Mouse (Mus musculus) liver, postnatal 0 days (tissue): ENCODE data around the gene Acad11. TPM values are rescaled to one million over a fixed set of nuclear protein-coding genes. Genes with fewer than 3 reads are reported as not detected.

Experiments
- ATAC-seq: fragments of 200-750 bp; cut with Nextera tagmentation; 2 replicates; pipeline ENCODE4 v1.8.0; 2017; ENCODE audit warnings: mild to moderate bottlenecking, moderate library complexity
- DNase-seq: peaks from one replicate; pipeline ENCODE4 v3.0.0-alpha.2; 2016
- H3K27ac ChIP-seq: fragments of 300-500 bp; sonication (generic); 2 replicates; pipeline ENCODE4 v1.5.1; 2014; ENCODE audit warnings: antibody characterized with exemption, moderate library complexity, mild to moderate bottlenecking, low read depth
- H3K27me3 ChIP-seq: fragments of 300-500 bp; sonication (generic); 2 replicates; pipeline ENCODE4 v1.6.1; 2014; ENCODE audit warnings: low read length, control low read depth, mixed read lengths; ENCODE audit not compliant: insufficient read depth
- H3K36me3 ChIP-seq: fragments of 300-500 bp; sonication (generic); replicated peaks from 2 replicates; pipeline ENCODE4 v1.6.1; 2014; ENCODE audit warnings: mild to moderate bottlenecking, control low read depth, low read length, moderate library complexity, mixed read lengths; ENCODE audit not compliant: insufficient read depth
- H3K4me1 ChIP-seq: fragments of 300-500 bp; sonication (generic); 2 replicates; pipeline ENCODE4 v1.6.1; 2014; ENCODE audit warnings: antibody characterized with exemption, mild to moderate bottlenecking, control low read depth; ENCODE audit not compliant: insufficient read depth
- H3K4me2 ChIP-seq: fragments of 300-500 bp; sonication (generic); 2 replicates; pipeline ENCODE4 v1.6.1; 2014; ENCODE audit warnings: low read depth, mild to moderate bottlenecking, low read length, moderate library complexity, mixed read lengths
- H3K4me3 ChIP-seq: fragments of 300-500 bp; sonication (generic); 2 replicates; pipeline ENCODE4 v1.5.1; 2014; ENCODE audit warnings: low read depth, low read length
- H3K9ac ChIP-seq: fragments of 300-500 bp; sonication (generic); replicated peaks from 2 replicates; pipeline ENCODE4 v1.6.1; 2014; ENCODE audit warnings: mild to moderate bottlenecking, moderate library complexity
- H3K9me3 ChIP-seq: fragments of 300-500 bp; sonication (generic); 2 replicates; pipeline ENCODE4 v1.6.1; 2016; ENCODE audit warnings: mild to moderate bottlenecking, control low read depth, low read length, mixed read lengths
- CTCF ChIP-seq: sonication (generic); IDR thresholded peaks from 2 replicates; pipeline ENCODE4 v1.5.1; 2016; ENCODE audit warnings: antibody characterized with exemption, low read depth
- EP300 ChIP-seq: IDR thresholded peaks from 2 replicates; pipeline ENCODE4 v1.6.1; 2016; ENCODE audit warnings: antibody characterized with exemption, low read depth, mild to moderate bottlenecking
- WGBS: fragments of 180-500 bp; shearing (Covaris S2); extraction: QIAGEN DNeasy Blood & Tissue Kit; methylation state at CpG from one replicate; pipeline ENCODE4 v1.1.7; 2014; ENCODE audit not compliant: insufficient replicate concordance; 5-methylcytosine and 5-hydroxymethylcytosine counted together
- polyA plus RNA-seq: library from polyadenylated mRNA; unstranded; fragments of >200 nt; fragmentation: Nextera tagmentation; extraction: Ambion mirVana; gene quantifications from 2 replicates; pipeline ENCODE4 v1.2.1, GENCODE M21; 2015

Gene Acad11
- polyA plus RNA-seq, 1 experiment from 2014 or later: 105 TPM

- Histone ChIP-seq H3K9me3 (no peaks in the 10 kb centered on the region), H3K27ac (no peak overlapping the region), H3K9ac (no peak overlapping the region), H3K27me3 (no peaks in the 10 kb centered on the region), H3K36me3 (peaks cover 14% of the 10 kb centered on the region), H3K4me1 (no peaks in the 10 kb centered on the region), H3K4me2 (no peak overlapping the region), H3K4me3 (no peak overlapping the region)
- no peak for DNase-seq
- no peak for ATAC-seq
- TF ChIP-seq EP300 (no peak), CTCF (no peak)
- 61% methylated on average over 5 of the region's 5 CpGs for WGBS
Observed at GRCm38 (mm10) chr9:104123622-104124021, 60.4 kb downstream of the Acad11 start.

DNA sequence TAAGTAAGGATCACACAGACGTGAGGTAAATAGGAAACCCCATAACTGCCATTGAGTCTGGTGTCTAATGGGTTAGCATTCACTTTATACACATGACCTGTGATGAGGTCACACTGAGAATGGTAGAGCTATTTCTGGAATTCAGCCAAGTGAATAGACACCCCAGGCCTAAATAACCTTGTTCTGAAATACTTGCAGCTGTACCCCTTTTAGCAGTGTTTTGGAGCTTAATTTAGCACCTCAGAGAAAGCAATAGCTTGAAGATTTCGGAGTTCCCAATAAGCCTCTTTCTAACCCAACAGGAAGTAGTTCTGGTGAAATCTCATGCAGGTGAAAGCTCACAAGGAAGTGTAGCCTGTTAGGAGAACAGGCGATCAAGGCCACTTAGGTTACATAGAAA lies 63.7 kb downstream of the Acad11 start, which contains the start of gene Ackr4:
Gene Ackr4 (minus strand): TSS at position 101 of the 400 bp plus-strand sequence.
- Histone ChIP-seq H3K4me1 (no peaks in the 10 kb centered on the region), H3K4me3 (no peak within 1 kb of the TSS), H3K27ac (no peak within 1 kb of the TSS), H3K27me3 (no peaks in the 10 kb centered on the region), H3K4me2 (no peak within 1 kb of the TSS), H3K9ac (no peak within 1 kb of the TSS), H3K9me3 (no peaks in the 10 kb centered on the region), H3K36me3 (peaks cover 17% of the 10 kb centered on the region)
- DNase-seq (no peak), ATAC-seq (no peak)
- WGBS: 75% methylated on average over 3 of the region's 3 CpGs
- TF ChIP-seq CTCF: no peak
- no peak for TF ChIP-seq EP300

- H3K36me3 ChIP-seq: peaks cover 17% of the 10 kb centered on the region
- no peak overlapping the region for H3K27ac ChIP-seq
- no peak for TF ChIP-seq EP300
- no peak for TF ChIP-seq CTCF
- ATAC-seq (no peak), DNase-seq (no peak)
- no peaks in the 10 kb centered on the region for H3K9me3 ChIP-seq
- H3K27me3 ChIP-seq: no peaks in the 10 kb centered on the region
- 70% methylated on average over 2 of the region's 2 CpGs for WGBS
- no peak overlapping the region for H3K4me3 ChIP-seq
- H3K4me2 ChIP-seq: no peak overlapping the region
- no peak overlapping the region for H3K9ac ChIP-seq
- no peaks in the 10 kb centered on the region for H3K4me1 ChIP-seq
Observed at GRCm38 (mm10) chr9:104128110-104128509, 64.9 kb downstream of the Acad11 start.

GRCm38 (mm10) chr9:104130141-104130755 lies 67.1 kb downstream of the Acad11 start:
- no peak for DNase-seq
- no peaks in the 10 kb centered on the region for H3K27me3 ChIP-seq
- H3K4me2 ChIP-seq: no peak overlapping the region
- no peak overlapping the region for H3K4me3 ChIP-seq
- no peak overlapping the region for H3K9ac ChIP-seq
- no peak for TF ChIP-seq EP300
- no peak for TF ChIP-seq CTCF
- H3K4me1 ChIP-seq: no peaks in the 10 kb centered on the region
- no peak for ATAC-seq
- no peak overlapping the region for H3K27ac ChIP-seq
- WGBS: 79% methylated on average over 9 of the region's 9 CpGs
- peaks cover 17% of the 10 kb centered on the region; the same call in 1 of the 2 replicates for H3K36me3 ChIP-seq
- no peaks in the 10 kb centered on the region for H3K9me3 ChIP-seq

- H3K36me3 ChIP-seq: no peaks in the 10 kb centered on the region
- H3K9ac ChIP-seq: no peak overlapping the region
- no peaks in the 10 kb centered on the region; the same call in 1 of the 2 replicates for H3K9me3 ChIP-seq
- H3K27ac ChIP-seq: no peak overlapping the region
- no peak for ATAC-seq
- 45% methylated on average over 6 of the region's 6 CpGs for WGBS
- no peaks in the 10 kb centered on the region for H3K27me3 ChIP-seq
- H3K4me3 ChIP-seq: no peak overlapping the region
- DNase-seq: no peak
- H3K4me2 ChIP-seq: no peak overlapping the region
- TF ChIP-seq EP300: no peak
- no peak for TF ChIP-seq CTCF
- no peaks in the 10 kb centered on the region for H3K4me1 ChIP-seq
Observed at GRCm38 (mm10) chr9:104140351-104140750, 77.2 kb downstream of the Acad11 start.

DNA sequence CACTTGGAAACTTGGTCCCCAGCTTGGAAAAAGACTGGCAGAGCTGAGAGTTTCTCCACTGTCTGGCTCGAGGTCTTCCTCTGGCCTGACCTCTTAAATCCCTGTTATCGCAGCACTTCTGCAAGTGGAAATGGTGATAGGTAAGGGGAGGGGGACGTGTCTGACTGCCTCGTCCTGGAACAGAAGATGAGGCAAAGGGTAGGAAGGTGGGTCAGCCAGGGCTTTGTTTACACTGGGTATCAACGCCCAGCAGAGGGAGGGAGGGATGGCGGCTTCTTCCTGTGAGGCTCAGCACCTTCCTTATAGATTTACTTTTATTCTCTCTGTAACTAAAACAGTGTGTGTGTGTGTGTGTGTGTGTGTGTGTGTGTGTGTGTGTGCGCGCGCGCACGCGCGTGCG lies 79.6 kb downstream of the Acad11 start:
- Histone ChIP-seq H3K27ac (no peak overlapping the region), H3K4me1 (no peaks in the 10 kb centered on the region), H3K36me3 (no peaks in the 10 kb centered on the region), H3K9me3 (no peaks in the 10 kb centered on the region; the same call in 1 of the 2 replicates), H3K4me2 (no peak overlapping the region), H3K4me3 (no peak overlapping the region), H3K9ac (no peak overlapping the region), H3K27me3 (no peaks in the 10 kb centered on the region)
- TF ChIP-seq CTCF (no peak), EP300 (no peak)
- 71% methylated on average over 14 of the region's 14 CpGs for WGBS
- ATAC-seq (no peak), DNase-seq (no peak)
